Mouse (Mus musculus): Measurements from ENCODE around the gene Plekhb2.

DNA sequence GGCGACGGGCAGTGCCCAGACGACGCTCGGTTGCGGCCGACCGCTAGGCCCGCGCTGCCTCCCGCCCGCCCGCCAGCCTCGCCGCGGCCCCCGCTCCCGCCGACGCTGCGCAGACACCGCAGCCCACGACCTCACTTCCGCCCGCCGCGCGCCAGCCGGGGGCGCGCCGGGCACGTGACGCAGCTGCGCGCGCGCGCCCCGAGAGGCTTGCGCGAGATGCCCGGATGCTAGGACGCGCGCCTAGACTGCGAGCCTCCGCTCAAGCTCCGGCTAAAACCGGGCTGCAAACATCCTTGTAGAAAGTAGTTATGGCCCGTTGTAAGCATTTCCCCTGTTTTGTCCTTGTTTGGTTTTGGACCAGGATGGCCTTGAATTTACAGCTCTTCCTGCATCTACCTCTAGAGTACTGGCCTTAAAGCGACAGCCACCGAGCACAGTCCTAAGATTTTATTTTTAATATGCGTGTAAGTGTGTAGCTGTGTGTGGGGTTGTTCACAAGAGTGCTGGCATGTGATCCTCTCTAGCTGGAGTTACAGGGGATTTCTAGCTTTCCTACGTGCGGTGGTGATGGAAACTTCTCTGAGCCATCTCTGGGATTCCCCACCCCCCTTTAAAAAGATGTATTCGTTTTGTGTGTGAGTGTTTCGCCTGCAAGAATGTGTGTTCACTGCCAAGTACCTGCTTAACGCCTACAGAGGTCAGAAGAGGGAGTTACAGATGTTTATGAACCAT, 6.7 kb upstream of the Plekhb2 start, which contains the start of gene Fam168b:
- TF ChIP-seq POLR2A (IDR thresholded peaks at IDR 0.05; ENCODE audit: insufficient read depth, low read depth, low read length): peak; percentile 96
- TF ChIP-seq CTCF (IDR thresholded peaks at IDR 0.05): no peak
